Mouse (Mus musculus) embryonic stem cell, embryonic (primary cell): ENCODE measurements around the gene Nkd1.

Source experiments
- CTCF ChIA-PET, 4 experiments: fragments of 300-600 bp in 2 of 4; fragments of 350-600 bp in 2 of 4; sonication (Branson Sonifier 250); formaldehyde crosslinking; loops; one replicate each; lab custom pipeline; 2022; ENCODE audit warnings: inconsistent platforms in 2 of 4; lab: Charles Lee
- POLR2A ChIA-PET, 4 experiments: fragments of 300-600 bp in 2 of 4; fragments of 350-600 bp in 2 of 4; sonication (Branson Sonifier 250); formaldehyde crosslinking; loops; one replicate each; lab custom pipeline; 2022; ENCODE audit warnings: antibody characterized with exemption in 4 of 4, inconsistent platforms in 1 of 4; lab: Charles Lee

Gene Nkd1

GRCm38 (mm10) chr8:88520985-88521527 is at the start of gene Nkd1:
TSS of gene Nkd1 (plus strand) at chr8:88521354.
- POLR2A ChIA-PET: interaction anchor here in 1 of 4 experiments (0.7 kb wide), 1 partner anchor 63 kb away, joined by 3 read pairs; no protein-coding TSS in a partner anchor
- CTCF ChIA-PET: interaction anchor here in 2 of 4 experiments (0.7 to 0.8 kb wide), 2 partner anchors 10 to 84 kb away, joined by 4 to 5 read pairs; no protein-coding TSS in a partner anchor

DNA sequence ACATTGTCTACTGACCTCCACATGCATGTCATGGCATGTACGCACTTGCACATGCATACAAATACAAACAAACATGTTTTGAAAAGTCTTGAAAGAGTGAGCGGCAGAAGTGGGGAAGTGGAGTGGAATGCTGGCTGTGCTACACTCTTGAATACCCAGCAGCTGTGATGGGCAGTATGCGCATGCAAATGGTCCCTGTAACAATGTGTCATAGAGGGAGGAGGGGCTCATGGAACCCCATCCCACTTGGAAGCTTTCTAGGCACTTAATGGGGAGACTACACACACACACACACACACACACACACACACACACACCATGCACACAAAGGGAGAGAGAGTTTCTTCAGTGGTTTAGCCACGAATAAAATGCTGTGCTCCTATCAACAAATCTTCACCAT is 39.9 kb upstream of the Nkd1 start:
- POLR2A ChIA-PET: no interaction called here

GRCm38 (mm10) chr8:88488391-88488829 is 32.7 kb upstream of the Nkd1 start:
- ChIA-PET POLR2A (no interaction called here), CTCF (no interaction called here)

More for the DNA sequence above, 39.9 kb upstream of the Nkd1 start:
- CTCF ChIA-PET: no interaction called here

- POLR2A ChIA-PET: no interaction called here
- CTCF ChIA-PET: no interaction called here
Measured at GRCm38 (mm10) chr8:88494076-88494475, 27.1 kb upstream of the Nkd1 start.

DNA sequence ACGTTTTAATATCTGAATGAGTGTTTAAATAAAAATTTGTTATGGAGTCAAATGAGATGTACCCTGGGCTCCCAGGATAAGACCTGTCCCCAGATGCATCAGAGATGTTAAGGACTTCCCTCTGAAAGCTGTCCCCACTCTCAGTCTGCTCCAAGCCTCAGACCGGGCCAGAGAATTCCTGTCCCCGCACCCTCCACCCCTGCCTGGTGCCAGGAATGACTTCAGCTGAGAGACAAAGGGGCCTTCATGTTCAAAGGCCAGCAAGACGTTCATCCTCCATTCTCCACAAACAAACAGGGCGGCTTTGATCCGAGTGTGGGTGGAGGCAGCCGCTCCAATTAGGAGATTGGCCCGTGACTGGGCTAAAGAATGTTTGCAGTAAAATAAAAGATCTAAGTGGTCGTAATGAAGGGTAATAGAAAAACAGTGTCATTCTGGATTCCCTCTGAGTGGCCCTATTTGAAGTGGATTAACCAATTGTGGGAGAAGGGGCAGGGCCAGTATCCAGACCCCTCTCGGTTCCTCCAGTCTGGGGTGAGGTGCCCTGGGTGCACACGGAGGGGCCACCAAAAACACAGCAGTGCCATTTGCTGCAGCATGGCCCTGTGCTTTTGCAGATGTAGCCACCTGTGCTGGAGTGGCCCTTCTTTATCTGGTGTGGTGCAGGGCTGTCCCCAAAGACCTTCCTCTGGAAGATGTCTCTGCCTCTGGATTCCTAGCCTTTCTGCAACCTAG is 25.9 kb upstream of the Nkd1 start:
- POLR2A ChIA-PET: no interaction called here
- CTCF ChIA-PET: no interaction called here

DNA sequence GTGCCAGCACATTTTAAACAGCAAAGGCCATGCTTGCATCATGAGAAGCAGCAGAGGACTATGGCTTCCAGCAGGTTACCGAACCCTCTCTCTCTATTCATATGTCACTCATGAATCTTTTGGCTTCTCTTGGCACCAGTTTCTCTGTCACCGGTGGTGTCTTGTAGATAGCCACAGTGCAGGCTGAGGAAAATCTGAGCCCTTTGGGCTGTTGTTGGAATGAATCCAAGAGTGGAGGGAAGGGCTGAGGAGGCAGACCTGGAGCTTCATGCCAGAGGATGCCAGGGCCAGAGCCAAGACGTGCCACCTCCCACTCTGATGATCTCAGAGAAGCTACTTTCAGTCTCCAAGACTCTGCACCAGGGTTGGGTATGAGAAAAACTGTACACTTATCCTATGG is 19.0 kb upstream of the Nkd1 start:
- POLR2A ChIA-PET: no interaction called here
- CTCF ChIA-PET: interaction anchor here in 2 of 4 experiments (0.6 to 0.7 kb wide), 2 partner anchors 249 to 362 kb away, joined by 3 read pairs; no protein-coding TSS in a partner anchor

DNA sequence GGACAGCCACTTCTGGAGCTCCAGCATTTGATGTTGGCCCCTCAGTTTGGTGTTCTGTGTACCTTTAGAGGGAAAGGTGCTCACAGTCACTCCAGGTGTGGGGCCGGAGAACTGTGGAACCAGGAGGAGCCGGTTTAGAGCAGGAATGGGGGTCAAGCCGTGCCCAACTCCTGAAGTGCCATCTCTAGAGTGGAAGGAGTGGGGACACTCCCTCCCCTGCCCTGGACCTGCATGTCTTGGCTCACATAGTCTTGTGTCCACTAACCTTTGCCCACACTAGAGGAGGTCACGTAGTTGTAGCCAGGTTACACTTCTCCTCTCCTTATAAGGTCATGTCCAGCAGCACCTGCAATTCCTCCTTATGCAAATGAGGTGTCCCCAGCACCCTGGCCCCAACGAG is 14.2 kb upstream of the Nkd1 start:
- POLR2A ChIA-PET: no interaction called here

GRCm38 (mm10) chr8:88511061-88511460 is 10.1 kb upstream of the Nkd1 start:
- CTCF ChIA-PET: no interaction called here
- POLR2A ChIA-PET: no interaction called here

More for the DNA sequence above, 14.2 kb upstream of the Nkd1 start:
- CTCF ChIA-PET: interaction anchor here in 1 of 4 experiments (0.6 kb wide), 1 partner anchor 600 kb away, joined by 4 read pairs; no protein-coding TSS in a partner anchor

DNA sequence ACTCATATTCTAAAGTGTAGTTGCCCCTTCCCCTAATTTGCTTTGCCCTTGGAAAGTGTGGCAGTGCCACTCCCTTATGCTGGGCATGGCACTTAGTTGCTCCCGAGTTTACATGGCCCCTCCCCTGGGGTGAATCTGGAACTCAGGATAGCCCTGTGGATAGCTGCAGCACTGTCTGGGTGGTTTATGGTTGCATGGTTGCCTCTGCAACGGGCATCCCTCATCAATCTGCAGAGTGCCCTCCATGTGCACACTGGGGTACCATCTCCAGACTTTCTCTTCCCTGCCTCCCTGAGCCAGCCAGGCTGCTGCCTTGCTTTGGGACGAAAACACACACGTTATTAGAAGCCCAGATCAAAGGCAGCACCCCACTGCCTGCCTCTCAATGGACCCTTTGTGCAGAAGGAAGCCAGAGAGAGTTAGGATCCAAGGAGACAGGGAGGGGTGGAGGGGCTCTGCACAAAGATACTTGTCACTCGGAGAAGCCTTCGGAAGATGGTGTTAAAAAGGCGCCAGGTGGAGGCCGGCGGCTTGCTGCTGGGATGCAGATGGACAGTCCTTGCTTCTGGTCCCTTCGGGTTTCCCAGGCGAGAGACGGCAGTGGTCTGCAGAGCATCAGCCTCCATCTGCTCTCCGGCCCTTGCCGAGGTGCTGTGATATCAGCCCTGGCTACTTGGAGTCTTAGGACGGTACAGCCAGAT is 8.9 kb upstream of the Nkd1 start:
- ChIA-PET POLR2A (no interaction called here), CTCF (no interaction called here)

DNA sequence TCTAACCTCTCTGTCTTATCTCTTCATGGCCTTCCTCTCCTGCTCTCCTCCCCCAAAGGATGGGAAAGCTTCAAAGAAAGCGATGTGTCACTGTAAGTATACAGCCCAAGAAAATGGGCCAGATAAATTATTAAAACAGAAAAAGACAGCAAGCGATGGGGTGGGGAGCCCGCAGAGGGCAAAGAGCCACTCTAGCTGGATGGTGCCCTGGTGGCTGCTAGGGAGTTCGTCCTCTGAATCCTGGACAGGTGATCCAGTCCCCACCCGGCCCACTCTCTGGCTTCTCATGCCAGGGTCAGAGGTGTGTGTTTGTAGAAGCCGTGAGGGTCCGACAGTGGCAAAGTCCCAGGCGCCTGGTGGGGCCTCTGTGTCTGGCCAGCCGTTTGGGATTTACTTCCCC is 3.1 kb upstream of the Nkd1 start:
- ChIA-PET POLR2A (no interaction called here), CTCF (interaction anchor here in 1 of 4 experiments (0.6 kb wide), 1 partner anchor 227 kb away, joined by 5 read pairs; no protein-coding TSS in a partner anchor)

GRCm38 (mm10) chr8:88520381-88520780 is 773 bp upstream of the Nkd1 start:
- POLR2A ChIA-PET: interaction anchor here in 1 of 4 experiments (0.7 kb wide), 2 partner anchors 63 to 825 kb away, joined by 3 to 4 read pairs; no protein-coding TSS in a partner anchor
- CTCF ChIA-PET: interaction anchor here in 2 of 4 experiments (0.7 to 0.8 kb wide), 2 partner anchors 10 to 85 kb away, joined by 4 to 5 read pairs; no protein-coding TSS in a partner anchor

- POLR2A ChIA-PET: interaction anchor here in 1 of 4 experiments (0.6 kb wide), 1 partner anchor 75 kb away, joined by 4 read pairs; no protein-coding TSS in a partner anchor
- CTCF ChIA-PET: no interaction called here
Measured at GRCm38 (mm10) chr8:88521541-88522414, 624 bp downstream of the Nkd1 start.

- ChIA-PET POLR2A (interaction anchor here in 1 of 4 experiments (0.6 kb wide), 1 partner anchor 76 kb away, joined by 4 read pairs; no protein-coding TSS in a partner anchor), CTCF (no interaction called here)
Measured at GRCm38 (mm10) chr8:88522433-88523030, 1.4 kb downstream of the Nkd1 start.

DNA sequence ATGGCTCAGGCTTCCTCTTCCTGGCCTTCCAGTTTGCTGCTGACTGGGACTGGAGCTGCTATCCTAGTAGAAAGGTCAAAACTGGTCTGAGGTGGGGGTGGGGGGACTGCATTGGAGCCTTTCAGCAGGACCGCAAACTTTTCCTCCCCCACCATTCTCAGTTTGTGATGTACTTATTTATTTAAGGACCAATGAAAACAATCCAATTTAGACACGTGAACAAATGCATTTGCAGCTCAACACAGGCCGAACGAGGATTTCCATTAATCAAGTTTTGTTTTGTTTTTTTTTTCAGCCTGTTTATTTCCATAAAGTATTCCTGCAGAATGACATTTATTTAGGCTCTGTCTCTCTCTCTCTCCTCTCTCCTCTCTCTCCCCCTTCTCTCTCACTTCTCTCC is 2.5 kb downstream of the Nkd1 start:
- CTCF ChIA-PET: interaction anchor here in 2 of 4 experiments (0.6 to 0.7 kb wide), 2 partner anchors 15 to 73 kb away, joined by 3 to 5 read pairs; no protein-coding TSS in a partner anchor
- POLR2A ChIA-PET: interaction anchor here in 2 of 4 experiments (0.6 to 0.7 kb wide), 2 partner anchors 27 to 70 kb away, joined by 3 to 6 read pairs; no protein-coding TSS in a partner anchor

- POLR2A ChIA-PET: no interaction called here
Measured at GRCm38 (mm10) chr8:88524132-88524531, 3.0 kb downstream of the Nkd1 start.

DNA sequence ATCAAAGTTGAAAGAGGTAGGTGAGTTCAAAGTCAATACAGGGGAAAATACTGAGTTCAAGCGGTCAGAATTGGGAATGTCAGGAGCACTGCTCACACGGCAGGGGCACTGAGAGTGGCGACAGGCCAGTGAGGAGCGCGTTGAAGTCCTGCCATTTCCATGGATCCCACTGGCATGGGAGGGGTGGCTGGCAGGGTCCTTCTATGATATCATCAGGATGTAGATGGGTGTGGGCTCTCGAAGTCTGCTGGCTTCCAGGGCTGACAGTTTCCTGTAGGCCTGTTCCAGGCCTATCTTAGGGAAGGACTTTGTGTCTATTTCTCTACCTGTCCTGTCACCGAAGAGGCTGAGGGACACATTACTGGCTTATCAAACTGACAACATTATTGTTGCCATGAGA is 3.7 kb downstream of the Nkd1 start:
- ChIA-PET POLR2A (no interaction called here), CTCF (no interaction called here)

More at GRCm38 (mm10) chr8:88524132-88524531, 3.0 kb downstream of the Nkd1 start:
- CTCF ChIA-PET: interaction anchor here in 1 of 4 experiments (0.6 kb wide), 1 partner anchor 73 kb away, joined by 3 read pairs; no protein-coding TSS in a partner anchor

GRCm38 (mm10) chr8:88526296-88526695 is 5.1 kb downstream of the Nkd1 start:
- CTCF ChIA-PET: no interaction called here
- POLR2A ChIA-PET: no interaction called here

DNA sequence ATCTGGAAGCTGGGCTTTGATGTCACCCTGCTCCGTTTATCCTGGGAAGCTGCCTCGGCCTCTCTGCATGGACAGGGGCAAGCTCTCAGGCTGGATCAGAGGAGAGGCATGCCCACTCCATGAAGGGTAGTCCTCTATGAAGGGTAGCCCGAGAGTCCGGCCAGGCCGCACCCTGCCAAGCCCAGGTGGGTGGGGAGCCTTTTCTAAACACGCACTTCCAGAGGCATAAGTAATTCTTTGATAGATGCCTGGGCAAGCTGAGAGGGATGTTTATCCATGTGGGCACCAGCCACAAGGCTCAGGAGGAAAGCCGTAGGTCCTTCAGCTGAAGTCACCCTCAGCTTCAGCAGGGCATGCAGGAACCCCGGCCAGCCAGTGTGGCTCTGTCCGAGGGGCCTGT is 7.0 kb downstream of the Nkd1 start:
- ChIA-PET CTCF (interaction anchor here in 1 of 4 experiments (1.6 kb wide), 1 partner anchor 93 kb away, joined by 3 read pairs; no protein-coding TSS in a partner anchor), POLR2A (no interaction called here)
